Mouse (Mus musculus): Measurements from ENCODE around the gene Glg1. TPM values are rescaled to one million over a fixed set of nuclear protein-coding genes. Genes with fewer than 3 reads are reported as not detected.
"Not testable (repeated sequence)": the region's sequence is repeated elsewhere in the genome, so short reads cannot be mapped to it uniquely, and the experiment has no call there.

Glg1 gene
- polyA plus RNA-seq, 1 experiment from 2014 or later = 76.7 TPM

GRCm38 (mm10) chr8:111298011-111298410, 39.0 kb upstream of the Glg1 start:
- DNase-seq (ENCODE audit: low spot score) (no peak), ATAC-seq (replicated peaks; ENCODE audit: low FRiP score) (no peak)
- no peaks in the 10 kb centered on the region for H3K9me3 ChIP-seq (ENCODE audit: control insufficient read depth, low read length)
- no peaks in the 10 kb centered on the region for H3K27me3 ChIP-seq (ENCODE audit: control insufficient read depth, insufficient read depth, low read length)
- H3K36me3 ChIP-seq (ENCODE audit: control insufficient read depth, insufficient read depth, low read length) = peaks cover 3% of the 10 kb centered on the region
- H3K27ac ChIP-seq (ENCODE audit: low read depth, low read length) = no peak overlapping the region
- H3K4me2 ChIP-seq (ENCODE audit: low read depth, low read length, severe bottlenecking) = no peak overlapping the region; the same call in 1 of the 2 replicates
- H3K4me3 ChIP-seq (ENCODE audit: low read depth, low read length) = 0 out of 2 replicates have a peak overlapping the region, but pooled peaks have one; percentile 4
- no peak overlapping the region; the same call in 1 of the 2 replicates for H3K9ac ChIP-seq (ENCODE audit: low read length)
- 82% methylated on average over 1 of the region's 1 CpGs for WGBS
- H3K4me1 ChIP-seq (replicated peaks; ENCODE audit: control insufficient read depth, insufficient read depth, low read length) = peaks cover 4% of the 10 kb centered on the region

DNA sequence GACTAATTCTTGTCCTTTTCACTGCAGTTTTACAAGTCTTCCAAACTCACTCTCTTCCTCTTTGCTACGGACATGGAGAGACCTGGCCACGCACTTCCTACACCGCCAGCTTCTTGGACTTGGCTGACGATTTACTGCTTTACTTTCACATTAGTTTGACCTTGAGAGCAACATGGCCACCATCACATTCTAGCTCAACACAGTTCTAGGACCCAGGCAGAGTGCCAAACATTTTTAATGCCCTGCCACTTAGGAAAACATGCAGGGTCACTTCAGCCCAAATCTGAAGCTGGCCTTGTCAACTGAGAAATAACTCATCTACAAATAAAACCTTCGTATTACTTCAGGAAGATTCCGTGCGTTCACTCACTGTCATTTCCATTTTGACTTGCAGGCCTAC, 32.7 kb upstream of the Glg1 start:
- H3K36me3 ChIP-seq (ENCODE audit: control insufficient read depth, insufficient read depth, low read length) = peaks cover 17% of the 10 kb centered on the region
- no peak overlapping the region for H3K9ac ChIP-seq (ENCODE audit: low read length)
- over 99% methylated on average over 7 of the region's 7 CpGs for WGBS
- H3K9me3 ChIP-seq (ENCODE audit: control insufficient read depth, low read length) = no peaks in the 10 kb centered on the region
- H3K4me2 ChIP-seq (ENCODE audit: low read depth, low read length, severe bottlenecking) = no peak overlapping the region
- no peaks in the 10 kb centered on the region for H3K4me1 ChIP-seq (replicated peaks; ENCODE audit: control insufficient read depth, insufficient read depth, low read length)
- no peaks in the 10 kb centered on the region for H3K27me3 ChIP-seq (ENCODE audit: control insufficient read depth, insufficient read depth, low read length)
- ATAC-seq (replicated peaks; ENCODE audit: low FRiP score) (no peak), DNase-seq (ENCODE audit: low spot score) (no peak)
- H3K27ac ChIP-seq (ENCODE audit: low read depth, low read length) = no peak overlapping the region
- H3K4me3 ChIP-seq (ENCODE audit: low read depth, low read length) = no peak overlapping the region

DNA sequence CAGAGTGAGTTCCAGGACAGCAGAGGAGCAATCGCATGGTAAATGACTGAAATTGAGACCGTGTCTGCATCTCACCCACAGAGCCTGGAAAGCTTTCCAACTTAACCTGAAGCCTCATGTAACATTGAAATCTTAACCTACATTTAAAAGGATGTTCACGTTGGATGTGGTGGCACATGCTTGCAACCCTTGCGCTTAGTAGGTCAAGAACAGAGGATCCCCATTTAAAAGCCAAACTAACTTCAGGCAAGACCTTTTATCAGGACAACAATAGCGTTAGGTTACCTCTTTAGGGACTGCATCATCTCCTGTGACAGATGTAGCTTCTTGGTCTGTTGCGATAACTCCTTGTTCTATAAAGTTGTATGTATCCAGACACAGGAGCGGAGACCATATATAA, 31.6 kb upstream of the Glg1 start:
- H3K9ac ChIP-seq (ENCODE audit: low read length) = no peak overlapping the region
- 93% methylated on average over 7 of the region's 7 CpGs for WGBS

DNA sequence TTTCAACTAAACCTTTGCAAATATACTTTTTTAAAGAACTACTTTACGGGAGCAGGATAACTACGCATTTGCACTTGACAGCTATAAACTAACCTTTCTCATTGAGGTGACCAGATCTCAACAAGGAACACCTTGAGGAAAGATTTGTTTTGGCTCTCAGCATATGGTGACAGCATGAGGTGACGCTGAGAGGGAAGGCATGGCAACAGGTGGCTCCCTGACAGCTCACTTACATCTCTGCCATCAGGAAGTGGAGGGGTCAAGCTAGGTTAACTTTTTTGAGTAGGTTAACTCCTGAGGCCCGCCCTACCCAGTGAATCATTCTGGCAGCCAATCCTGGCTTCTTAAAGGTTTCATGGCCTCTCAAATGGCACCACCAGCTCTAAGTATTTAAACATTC, 26.6 kb upstream of the Glg1 start:
- WGBS = 93% methylated on average over 4 of the region's 4 CpGs
- H3K4me2 ChIP-seq (ENCODE audit: low read depth, low read length, severe bottlenecking) = no peak overlapping the region
- no peak overlapping the region for H3K27ac ChIP-seq (ENCODE audit: low read depth, low read length)
- H3K27me3 ChIP-seq (ENCODE audit: control insufficient read depth, insufficient read depth, low read length) = no peaks in the 10 kb centered on the region
- peaks cover 28% of the 10 kb centered on the region for H3K36me3 ChIP-seq (ENCODE audit: control insufficient read depth, insufficient read depth, low read length)
- H3K9me3 ChIP-seq (ENCODE audit: control insufficient read depth, low read length) = no peaks in the 10 kb centered on the region
- DNase-seq (ENCODE audit: low spot score) = no peak
- H3K9ac ChIP-seq (ENCODE audit: low read length) = no peak overlapping the region
- H3K4me3 ChIP-seq (ENCODE audit: low read depth, low read length) = no peak overlapping the region
- no peaks in the 10 kb centered on the region for H3K4me1 ChIP-seq (replicated peaks; ENCODE audit: control insufficient read depth, insufficient read depth, low read length)
- no peak for ATAC-seq (replicated peaks; ENCODE audit: low FRiP score)

More for the DNA sequence above, 31.6 kb upstream of the Glg1 start:
- ATAC-seq (replicated peaks; ENCODE audit: low FRiP score) = no peak
- Histone ChIP-seq H3K4me3 (ENCODE audit: low read depth, low read length) (no peak overlapping the region), H3K4me2 (ENCODE audit: low read depth, low read length, severe bottlenecking) (no peak overlapping the region), H3K4me1 (replicated peaks; ENCODE audit: control insufficient read depth, insufficient read depth, low read length) (no peaks in the 10 kb centered on the region), H3K36me3 (ENCODE audit: control insufficient read depth, insufficient read depth, low read length) (peaks cover 24% of the 10 kb centered on the region), H3K27me3 (ENCODE audit: control insufficient read depth, insufficient read depth, low read length) (no peaks in the 10 kb centered on the region), H3K27ac (ENCODE audit: low read depth, low read length) (no peak overlapping the region), H3K9me3 (ENCODE audit: control insufficient read depth, low read length) (no peaks in the 10 kb centered on the region)
- no peak for DNase-seq (ENCODE audit: low spot score)

DNA sequence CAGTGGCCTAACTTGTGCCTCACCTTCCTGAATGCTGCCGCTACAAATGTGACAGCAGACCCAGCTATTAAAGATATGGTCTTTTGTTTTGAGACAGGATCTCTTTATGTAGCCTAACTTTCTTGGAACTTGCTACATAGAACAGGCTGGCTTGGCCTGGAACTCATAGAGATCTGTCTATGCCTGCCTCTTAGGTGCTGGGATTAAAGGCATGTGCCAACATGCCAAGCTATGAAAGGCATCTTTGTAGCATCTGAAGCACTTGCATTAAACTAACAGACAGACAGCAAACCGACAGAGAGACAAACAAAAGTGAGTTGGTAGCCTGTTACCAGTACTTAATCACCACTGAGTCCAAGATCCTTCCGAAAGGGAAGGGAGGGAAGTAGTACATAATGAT, 23.1 kb upstream of the Glg1 start:
- Histone ChIP-seq H3K36me3 (ENCODE audit: control insufficient read depth, insufficient read depth, low read length) (peaks cover 16% of the 10 kb centered on the region), H3K4me3 (ENCODE audit: low read depth, low read length) (no peak overlapping the region), H3K4me2 (ENCODE audit: low read depth, low read length, severe bottlenecking) (no peak overlapping the region), H3K27ac (ENCODE audit: low read depth, low read length) (no peak overlapping the region), H3K4me1 (replicated peaks; ENCODE audit: control insufficient read depth, insufficient read depth, low read length) (no peaks in the 10 kb centered on the region), H3K27me3 (ENCODE audit: control insufficient read depth, insufficient read depth, low read length) (no peaks in the 10 kb centered on the region), H3K9ac (ENCODE audit: low read length) (no peak overlapping the region), H3K9me3 (ENCODE audit: control insufficient read depth, low read length) (no peaks in the 10 kb centered on the region)
- WGBS = 98% methylated on average over 3 of the region's 3 CpGs
- ATAC-seq (replicated peaks; ENCODE audit: low FRiP score) = no peak
- no peak for DNase-seq (ENCODE audit: low spot score)

GRCm38 (mm10) chr8:111268277-111268676, 9.3 kb upstream of the Glg1 start:
- no peak for ATAC-seq (replicated peaks; ENCODE audit: low FRiP score)
- 83% methylated on average over 2 of the region's 2 CpGs for WGBS

GRCm38 (mm10) chr8:111266161-111266560, 7.1 kb upstream of the Glg1 start:
- H3K36me3 ChIP-seq (ENCODE audit: control insufficient read depth, insufficient read depth, low read length); H3K4me2 ChIP-seq (ENCODE audit: low read depth, low read length, severe bottlenecking); H3K9ac ChIP-seq (ENCODE audit: low read length); H3K4me3 ChIP-seq (ENCODE audit: low read depth, low read length); H3K4me1 ChIP-seq (replicated peaks; ENCODE audit: control insufficient read depth, insufficient read depth, low read length); H3K27me3 ChIP-seq (ENCODE audit: control insufficient read depth, insufficient read depth, low read length); H3K9me3 ChIP-seq (ENCODE audit: control insufficient read depth, low read length); H3K27ac ChIP-seq (ENCODE audit: low read depth, low read length); ATAC-seq (replicated peaks; ENCODE audit: low FRiP score); DNase-seq (ENCODE audit: low spot score): not testable (repeated sequence)
- WGBS = 74% methylated on average over 7 of the region's 7 CpGs

More at GRCm38 (mm10) chr8:111268277-111268676, 9.3 kb upstream of the Glg1 start:
- DNase-seq (ENCODE audit: low spot score) = no peak
- Histone ChIP-seq H3K9me3 (ENCODE audit: control insufficient read depth, low read length) (no peaks in the 10 kb centered on the region), H3K27me3 (ENCODE audit: control insufficient read depth, insufficient read depth, low read length) (no peaks in the 10 kb centered on the region), H3K36me3 (ENCODE audit: control insufficient read depth, insufficient read depth, low read length) (peaks cover under 1% of the 10 kb centered on the region; the same call in 1 of the 2 replicates), H3K4me2 (ENCODE audit: low read depth, low read length, severe bottlenecking) (no peak overlapping the region), H3K9ac (ENCODE audit: low read length) (no peak overlapping the region), H3K4me3 (ENCODE audit: low read depth, low read length) (no peak overlapping the region), H3K27ac (ENCODE audit: low read depth, low read length) (no peak overlapping the region), H3K4me1 (replicated peaks; ENCODE audit: control insufficient read depth, insufficient read depth, low read length) (no peaks in the 10 kb centered on the region)

- no peaks in the 10 kb centered on the region for H3K36me3 ChIP-seq (ENCODE audit: control insufficient read depth, insufficient read depth, low read length)
- no peaks in the 10 kb centered on the region for H3K4me1 ChIP-seq (replicated peaks; ENCODE audit: control insufficient read depth, insufficient read depth, low read length)
- no peak overlapping the region for H3K9ac ChIP-seq (ENCODE audit: low read length)
- no peak overlapping the region for H3K4me2 ChIP-seq (ENCODE audit: low read depth, low read length, severe bottlenecking)
- 82% methylated on average over 2 of the region's 2 CpGs for WGBS
- no peaks in the 10 kb centered on the region for H3K9me3 ChIP-seq (ENCODE audit: control insufficient read depth, low read length)
- no peak overlapping the region for H3K4me3 ChIP-seq (ENCODE audit: low read depth, low read length)
- no peak overlapping the region for H3K27ac ChIP-seq (ENCODE audit: low read depth, low read length)
- no peak for DNase-seq (ENCODE audit: low spot score)
- ATAC-seq (replicated peaks; ENCODE audit: low FRiP score) = no peak
- H3K27me3 ChIP-seq (ENCODE audit: control insufficient read depth, insufficient read depth, low read length) = no peaks in the 10 kb centered on the region
These were observed 5.7 kb upstream of the Glg1 start for GRCm38 (mm10) chr8:111264693-111265220.

GRCm38 (mm10) chr8:111261981-111262381, 3.0 kb upstream of the Glg1 start:
- H3K27ac ChIP-seq (ENCODE audit: low read depth, low read length) = no peak overlapping the region
- no peaks in the 10 kb centered on the region for H3K9me3 ChIP-seq (ENCODE audit: control insufficient read depth, low read length)
- no peak overlapping the region for H3K9ac ChIP-seq (ENCODE audit: low read length)
- no peak overlapping the region for H3K4me3 ChIP-seq (ENCODE audit: low read depth, low read length)
- H3K27me3 ChIP-seq (ENCODE audit: control insufficient read depth, insufficient read depth, low read length) = no peaks in the 10 kb centered on the region
- H3K4me1 ChIP-seq (replicated peaks; ENCODE audit: control insufficient read depth, insufficient read depth, low read length) = no peaks in the 10 kb centered on the region
- 89% methylated on average over 4 of the region's 4 CpGs for WGBS
- no peak overlapping the region for H3K4me2 ChIP-seq (ENCODE audit: low read depth, low read length, severe bottlenecking)
- H3K36me3 ChIP-seq (ENCODE audit: control insufficient read depth, insufficient read depth, low read length) = no peaks in the 10 kb centered on the region
- no peak for DNase-seq (ENCODE audit: low spot score)
- ATAC-seq (replicated peaks; ENCODE audit: low FRiP score) = no peak
